Mouse (Mus musculus) spleen, postnatal 36 days (tissue): ENCODE measurements around the gene Grm2.
"Not testable (repeated sequence)": the region's sequence is repeated elsewhere in the genome, so short reads cannot be mapped to it uniquely, and the experiment has no call there.

Source experiments
- DNase-seq, 2 experiments: peaks; one replicate each; pipeline ENCODE4 v3.0.0; 2022; ENCODE audit warnings: low spot score in 2 of 2, mixed read lengths in 1 of 2

Grm2 gene

DNA sequence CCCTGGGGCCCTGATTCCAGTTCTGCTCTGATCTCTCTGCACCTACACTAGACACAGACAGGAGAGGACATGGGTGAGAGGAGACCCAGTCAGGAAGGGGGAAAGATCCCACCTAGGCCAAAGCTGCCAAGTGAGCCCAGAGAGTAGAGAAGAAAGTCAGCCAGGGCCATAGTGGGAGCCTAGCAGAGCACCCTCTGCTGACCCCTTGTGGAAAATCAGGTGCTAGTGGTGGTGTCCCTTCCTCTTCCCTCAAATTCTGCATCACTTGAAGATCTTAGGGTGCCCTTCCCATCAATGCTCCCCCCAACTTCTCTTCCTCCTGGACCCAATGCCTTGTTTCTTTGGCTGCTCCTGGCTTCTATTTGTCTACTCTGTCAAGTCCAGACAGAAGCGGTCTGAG lies 3.2 kb downstream of the Grm2 start:
- DNase-seq, result no peak

DNA sequence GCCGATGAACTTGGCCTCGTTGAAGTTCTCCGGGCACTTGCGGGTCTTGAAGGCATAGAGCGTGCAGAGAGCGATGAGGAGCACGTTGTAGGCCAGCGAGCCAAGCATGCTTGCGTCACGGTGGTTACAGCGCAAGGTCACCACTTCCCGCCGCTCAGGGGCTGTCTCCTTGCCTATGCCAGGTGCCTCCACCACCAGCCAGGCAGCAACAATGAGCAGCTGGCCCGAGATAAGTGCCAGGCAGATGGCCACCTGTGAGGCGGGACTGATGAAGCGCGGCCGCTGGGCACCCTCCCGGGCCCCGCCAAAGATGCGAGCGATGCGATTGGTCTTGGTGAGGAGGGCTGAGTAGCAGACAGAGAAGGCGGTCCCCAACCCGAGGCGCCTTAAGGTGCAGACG lies 8.7 kb downstream of the Grm2 start:
- DNase-seq, result no peak

DNA sequence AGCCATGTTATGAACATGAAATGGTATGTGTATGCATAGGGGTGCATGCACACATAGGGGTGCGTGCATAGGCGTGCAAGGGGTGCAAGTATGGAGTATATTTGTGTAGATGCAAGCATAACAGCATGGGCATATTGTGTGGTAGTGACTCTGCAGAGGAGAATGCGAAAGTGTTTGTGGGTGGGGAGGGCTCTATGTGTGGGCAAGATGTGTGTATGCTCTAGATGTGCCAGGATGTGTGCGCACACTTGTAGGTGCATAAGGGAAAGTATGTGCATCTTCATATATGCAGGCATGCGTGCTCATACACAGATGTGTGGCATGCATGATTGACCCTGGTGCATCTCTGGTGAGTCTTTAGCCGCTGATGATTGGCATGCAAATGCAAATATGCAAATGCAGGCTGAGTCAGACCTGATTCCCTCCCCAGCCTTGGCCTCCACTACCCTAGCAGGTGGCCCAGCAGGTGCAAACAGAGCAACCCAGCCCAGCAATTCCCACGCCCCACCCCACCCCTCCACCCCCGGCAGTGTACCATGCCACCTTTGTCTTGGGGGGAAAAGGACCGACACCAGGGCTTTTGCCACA lies 10.1 kb downstream of the Grm2 start:
- no peak for DNase-seq

DNA sequence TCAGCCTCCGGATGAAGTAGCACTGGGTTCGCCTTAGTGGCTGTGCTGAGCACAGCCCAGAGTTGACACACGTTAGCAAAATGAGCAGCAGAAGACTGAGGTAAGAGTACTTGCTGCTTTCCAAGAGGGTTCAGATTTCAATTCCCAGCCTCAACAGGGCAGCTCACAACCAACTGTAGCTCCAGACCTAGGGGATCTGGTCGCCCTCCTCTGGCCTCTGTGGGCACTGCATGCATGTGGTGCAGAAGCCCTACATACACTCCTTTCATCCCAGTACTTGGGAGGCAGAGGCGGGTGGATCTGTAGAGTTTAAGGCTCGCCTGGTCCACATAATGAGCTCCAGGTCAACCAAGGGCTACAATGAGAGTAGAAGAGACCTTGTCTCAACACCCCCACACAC lies 12.1 kb downstream of the Grm2 start:
- DNase-seq, result no peak

DNA sequence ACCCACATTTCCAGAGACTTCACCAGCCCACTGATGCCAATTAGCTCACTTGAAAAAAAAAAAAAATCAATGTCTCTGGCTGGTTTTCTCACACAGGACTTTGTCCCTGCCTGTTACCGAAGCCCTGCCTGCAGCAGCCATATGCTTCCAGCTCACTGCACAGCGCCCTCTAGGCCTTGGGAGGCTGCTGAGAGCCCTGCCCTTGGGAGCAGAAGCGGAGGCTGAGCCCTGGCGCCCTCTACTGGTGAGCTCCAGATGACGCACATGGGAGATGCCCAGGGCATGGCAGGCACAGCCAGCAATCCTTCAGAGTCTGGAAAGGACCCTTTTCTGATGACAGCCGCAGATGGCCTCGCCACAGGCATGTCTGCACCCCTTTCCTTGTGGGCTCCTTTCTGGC lies 12.8 kb downstream of the Grm2 start:
- DNase-seq, result peak; percentile 36 to 50

DNA sequence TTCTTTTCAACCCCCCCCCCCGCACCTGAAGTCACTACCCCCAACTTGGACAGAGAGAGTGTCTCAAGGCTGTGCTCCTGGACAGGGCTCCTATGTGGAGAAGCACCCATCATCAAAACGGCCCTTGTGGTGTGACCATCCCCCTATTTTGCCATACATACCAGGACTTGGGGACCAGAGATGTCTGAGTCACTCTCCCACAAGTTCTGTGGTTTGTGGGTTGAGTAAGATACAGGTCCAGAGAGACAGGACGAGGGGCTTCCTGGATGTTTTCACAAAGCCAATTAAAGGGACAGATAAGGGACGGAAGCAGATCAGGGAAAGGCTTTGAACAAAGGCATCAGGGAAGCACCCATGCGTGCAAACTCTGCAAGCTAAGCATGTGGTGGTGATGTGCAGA lies 14.5 kb downstream of the Grm2 start:
- DNase-seq, result no peak

DNA sequence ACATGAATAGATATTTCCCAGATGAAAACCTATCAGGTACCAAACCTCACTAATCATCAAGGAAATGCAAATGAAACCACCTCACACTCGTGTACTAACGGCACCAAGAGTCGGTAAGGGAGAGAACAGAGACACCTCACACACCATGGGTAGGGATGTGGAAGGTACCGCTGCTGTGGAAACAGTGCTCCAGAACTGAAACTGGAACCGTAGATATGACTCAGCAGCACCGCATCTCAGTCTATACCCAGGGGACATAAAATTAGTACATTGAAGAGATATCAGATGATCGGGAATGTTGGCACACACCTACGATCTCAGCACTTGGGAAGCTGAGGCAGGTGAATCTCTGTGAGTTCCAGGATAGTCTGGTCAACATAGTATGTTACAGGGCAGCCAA lies 17.7 kb downstream of the Grm2 start:
- DNase-seq, result no peak

DNA sequence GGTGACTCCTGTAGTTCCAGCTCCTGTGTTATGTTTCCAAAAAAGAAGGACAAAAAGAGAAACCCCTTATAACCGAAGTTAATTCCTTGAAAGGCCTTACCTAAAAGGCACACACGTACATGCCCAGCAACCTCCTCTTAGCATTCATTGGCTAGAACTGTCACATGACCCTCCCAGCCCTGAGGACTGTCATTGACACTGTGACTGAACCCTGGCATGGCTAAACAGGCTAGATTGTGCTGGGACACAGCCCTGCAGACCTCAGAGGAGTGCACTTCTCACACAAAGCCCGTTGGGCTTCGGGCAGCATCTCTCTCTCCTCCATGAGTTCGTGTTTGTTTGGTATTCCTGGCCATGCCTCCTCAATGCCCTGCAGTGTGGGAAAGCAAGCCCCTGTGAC lies 23.7 kb downstream of the Grm2 start:
- DNase-seq, result no peak

DNA sequence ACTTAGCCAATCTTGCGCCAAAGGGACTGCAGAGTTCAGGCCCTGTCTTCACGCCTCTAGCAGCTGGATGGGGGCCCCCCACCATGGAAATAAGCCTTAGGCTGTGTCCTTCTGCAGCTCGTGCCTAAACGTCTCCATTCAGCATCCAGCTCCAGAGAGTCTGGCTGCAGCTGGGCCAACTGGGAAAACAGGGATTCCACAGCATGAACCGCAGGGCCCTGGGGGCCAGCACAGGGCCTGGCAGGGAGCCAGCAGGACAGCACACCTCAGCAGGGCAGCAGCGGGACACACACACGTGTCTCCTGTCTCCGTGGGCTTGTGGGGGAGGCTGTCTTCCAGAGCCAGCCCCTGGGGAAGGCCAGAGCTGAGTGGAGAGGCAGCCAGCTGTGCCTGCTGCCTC lies 28.1 kb downstream of the Grm2 start:
- DNase-seq, result not testable (repeated sequence)

DNA sequence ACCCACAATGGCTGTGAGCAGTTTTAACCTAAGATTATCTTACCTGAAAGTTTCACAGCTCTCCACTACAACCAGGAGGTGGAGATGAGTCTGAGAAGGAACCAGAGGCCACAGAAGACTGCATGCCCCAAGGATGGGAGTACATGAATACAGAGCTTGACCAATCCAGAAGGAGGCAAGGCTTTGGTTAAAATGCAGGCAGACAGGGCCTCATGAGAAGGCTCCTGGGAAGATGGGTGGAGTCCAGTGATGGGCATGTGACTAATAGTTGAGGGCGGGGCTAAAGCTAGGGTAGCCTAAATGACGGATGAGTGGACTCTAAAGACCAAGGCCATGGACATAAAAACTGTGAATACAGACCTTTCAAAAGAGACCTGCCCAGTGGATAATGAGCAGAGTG lies 29.6 kb downstream of the Grm2 start, which contains the start of gene Iqcf6:
Iqcf6 (plus strand) TSS at position 301 of the 400 bp plus-strand sequence.
- DNase-seq, result no peak

DNA sequence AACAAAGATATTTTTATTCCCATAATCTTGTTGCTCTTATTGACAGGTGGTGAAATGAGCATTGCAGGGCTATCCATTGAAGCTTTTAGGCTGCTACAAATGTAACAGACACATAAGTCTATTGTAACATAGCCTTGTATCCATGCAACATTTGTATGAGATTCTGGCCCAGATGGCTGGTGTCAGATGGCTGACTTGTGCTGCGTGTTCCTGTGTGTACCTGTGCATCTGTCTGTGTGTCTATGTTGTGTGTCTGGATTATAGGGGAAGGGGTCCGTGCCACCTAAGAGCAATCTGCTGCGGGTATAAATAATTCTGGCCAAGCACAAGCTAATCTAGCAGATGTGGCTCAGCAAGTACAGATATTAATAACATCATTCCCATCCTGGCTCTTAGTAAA lies 38.4 kb downstream of the Grm2 start:
- DNase-seq, result no peak

DNA sequence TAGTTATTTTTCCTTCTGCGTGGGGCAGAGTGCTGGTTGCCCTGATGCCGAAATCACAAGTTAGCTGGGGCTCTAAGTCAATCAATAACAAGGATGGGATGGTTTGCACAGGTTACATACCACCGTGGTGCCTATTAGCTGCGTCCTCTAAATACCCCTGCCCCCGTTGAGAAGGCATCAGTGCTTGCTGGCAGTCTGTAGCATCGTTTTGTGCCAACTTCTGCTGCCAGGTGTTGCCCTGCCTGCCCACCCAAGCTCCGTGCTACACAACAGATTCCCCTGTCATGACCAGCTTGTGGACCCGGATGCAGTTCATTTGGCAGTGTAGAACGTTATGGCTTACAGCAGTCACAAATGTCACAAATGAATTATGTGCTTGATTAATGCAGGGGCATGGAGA lies 39.6 kb downstream of the Grm2 start:
- no peak for DNase-seq

DNA sequence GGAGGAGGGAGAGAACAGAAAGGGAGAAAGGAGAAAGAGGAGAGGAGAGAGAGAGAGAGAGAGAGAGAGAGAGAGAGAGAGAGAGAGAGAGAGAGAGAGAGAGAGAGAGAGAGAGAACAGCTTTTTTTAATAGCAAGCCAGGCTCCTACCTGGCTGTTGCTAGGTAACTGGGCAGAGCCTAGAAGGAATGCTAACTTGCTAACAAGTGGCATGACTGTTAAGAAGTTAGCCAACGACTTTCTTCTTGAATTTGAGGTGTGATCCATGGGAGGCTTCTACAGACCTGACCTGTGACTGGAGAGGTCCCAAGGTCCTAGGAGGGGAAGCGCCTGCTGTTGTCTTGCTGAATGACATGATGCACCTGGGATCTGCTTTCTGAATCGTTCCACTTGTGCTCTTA lies 41.3 kb downstream of the Grm2 start:
- DNase-seq, result no peak

DNA sequence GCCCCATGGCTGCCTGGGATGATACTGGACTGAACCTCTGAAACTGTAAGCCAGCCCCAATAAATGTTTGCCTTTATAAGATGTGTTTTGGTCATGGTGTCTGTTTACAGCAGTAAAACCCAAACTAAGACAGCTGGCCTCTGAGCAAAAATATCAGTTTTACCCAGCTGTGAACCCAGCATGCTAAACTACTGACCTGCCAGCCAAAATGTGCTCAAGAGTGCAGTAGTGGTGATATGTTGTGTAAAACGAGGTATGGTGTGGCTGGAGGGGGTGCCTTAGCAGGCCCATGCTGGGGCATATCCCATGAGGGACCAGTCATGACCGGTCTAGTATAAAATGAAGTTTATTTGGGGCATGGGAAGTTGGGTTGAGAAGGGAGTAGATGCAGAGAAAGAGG lies 41.9 kb downstream of the Grm2 start:
- DNase-seq, result no peak

DNA sequence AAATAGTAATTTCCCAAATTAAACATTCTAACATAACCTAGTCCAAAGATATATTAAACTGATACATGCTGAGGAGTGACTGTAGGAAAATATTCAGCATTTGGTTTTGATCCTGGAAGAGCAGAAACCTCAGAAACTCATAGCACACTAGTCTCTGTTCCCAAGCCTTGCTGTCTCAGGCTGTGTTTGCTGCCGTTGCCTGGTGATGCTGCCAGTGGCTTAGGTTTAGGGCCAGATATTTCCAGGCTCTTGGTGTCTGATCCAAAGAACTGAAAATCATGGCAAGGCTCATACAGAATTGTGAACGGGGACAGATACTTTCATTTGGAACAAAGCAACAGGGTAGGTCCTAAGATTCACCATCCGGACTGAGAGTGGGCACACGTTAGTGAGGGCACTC lies 45.2 kb downstream of the Grm2 start:
- DNase-seq, result no peak

DNA sequence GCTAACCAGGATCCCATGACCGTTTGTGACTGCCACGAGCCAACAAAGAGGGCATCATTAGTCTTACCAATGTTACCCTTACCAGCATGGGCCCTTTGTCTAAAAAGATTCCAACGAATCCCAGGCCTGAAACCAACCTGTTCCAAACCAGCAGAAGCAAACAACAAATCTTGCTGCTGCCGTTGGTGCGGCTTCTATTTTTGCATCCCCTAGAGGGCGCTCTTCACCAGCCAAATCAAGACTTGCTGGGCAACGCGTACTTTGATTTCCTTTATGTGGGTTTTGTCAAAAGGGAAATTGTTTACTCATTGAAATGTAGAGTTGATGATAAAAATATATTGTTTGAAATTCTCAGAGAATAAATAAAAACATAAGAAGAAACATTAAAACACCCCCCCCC lies 55.3 kb downstream of the Grm2 start:
- DNase-seq, result no peak

DNA sequence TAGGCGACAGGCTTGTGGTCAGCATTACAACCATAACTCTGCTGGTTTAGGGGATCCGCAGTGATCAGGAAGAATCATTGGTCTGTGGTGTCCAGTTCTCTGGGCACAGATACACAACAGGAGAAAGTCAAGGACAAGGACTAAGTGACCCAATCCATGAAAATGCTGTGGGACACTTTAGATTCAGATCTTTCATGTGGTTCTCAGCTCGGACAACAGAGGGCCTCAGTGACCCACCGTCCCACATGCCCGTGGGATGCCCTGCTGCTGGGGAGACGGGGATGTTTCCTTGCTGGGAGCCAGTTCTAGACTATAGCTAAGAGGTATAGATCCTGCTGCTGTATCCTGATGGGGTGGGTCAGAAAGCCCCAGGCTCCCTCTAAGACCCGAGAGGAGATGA lies 57.4 kb downstream of the Grm2 start:
- no peak for DNase-seq

DNA sequence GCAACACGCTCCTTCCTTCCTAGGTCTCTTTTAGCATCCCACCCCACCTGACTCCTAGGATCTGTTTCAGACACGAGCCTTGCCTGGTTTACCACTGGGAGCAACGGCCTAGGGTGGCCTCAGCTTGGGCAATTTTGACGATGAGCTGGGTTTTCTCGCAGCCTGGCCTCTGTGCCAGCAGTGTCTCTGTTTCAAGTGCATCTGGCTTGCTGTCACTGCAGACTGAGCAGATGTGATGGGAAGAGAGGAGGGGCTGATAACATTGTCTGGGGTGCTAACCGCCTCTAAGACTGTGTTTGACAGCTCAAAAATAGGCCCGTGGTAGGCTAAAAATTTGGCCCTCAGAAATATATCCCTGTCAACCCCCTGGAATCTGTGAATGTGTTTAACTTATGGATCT lies 60.0 kb downstream of the Grm2 start:
- no peak for DNase-seq

DNA sequence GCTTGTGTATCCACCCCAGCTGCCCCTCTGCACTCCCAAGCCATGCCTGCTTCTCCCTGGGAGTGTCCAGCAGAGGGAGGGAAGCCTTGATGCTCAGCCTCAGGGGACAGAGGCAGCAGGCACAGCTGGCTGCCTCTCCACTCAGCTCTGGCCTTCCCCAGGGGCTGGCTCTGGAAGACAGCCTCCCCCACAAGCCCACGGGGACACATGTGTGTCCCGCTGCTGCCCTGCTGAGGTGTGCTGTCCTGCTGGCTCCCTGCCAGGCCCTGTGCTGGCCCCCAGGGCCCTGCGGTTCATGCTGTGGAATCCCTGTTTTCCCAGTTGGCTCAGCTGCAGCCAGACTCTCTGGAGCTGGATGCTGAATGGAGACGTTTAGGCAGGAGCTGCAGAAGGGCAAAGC lies 60.5 kb downstream of the Grm2 start:
- DNase-seq, result not testable (repeated sequence)
